Mouse (Mus musculus): ENCODE results near the gene Maged1.
A peak's percentile ranks its signal among the peaks of the same experiment; 100 is the strongest.
"Not testable (repeated sequence)": the region's sequence is repeated elsewhere in the genome, so short reads cannot be mapped to it uniquely, and the experiment has no call there.

Gene Maged1

GRCm38 (mm10) chrX:94541918-94542355, at the start of gene Maged1:
Maged1 (minus strand) TSS chrX:94542143.
- DNase-seq, result peak; percentile 91

- DNase-seq, result no peak
Measured at GRCm38 (mm10) chrX:94580251-94580650, 38.3 kb upstream of the Maged1 start.

DNA sequence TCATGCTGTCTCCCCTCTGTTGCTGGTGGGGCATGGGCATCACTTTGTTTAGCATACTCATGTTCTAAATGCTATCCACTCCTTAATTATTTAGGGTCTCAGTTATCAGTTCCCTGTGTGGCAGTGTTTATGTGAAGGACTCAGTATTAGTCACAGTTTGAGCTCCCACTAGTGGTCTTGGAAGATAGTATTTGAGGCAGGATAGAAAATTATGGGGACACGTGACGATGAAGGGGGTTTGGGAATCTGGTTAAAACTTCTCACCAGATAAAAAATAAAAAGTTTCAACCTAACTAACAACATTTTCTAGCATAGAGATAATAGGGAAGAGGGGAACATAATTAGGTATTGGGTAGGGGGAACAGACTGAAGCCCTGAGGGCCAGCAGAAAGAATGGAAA, 22.8 kb upstream of the Maged1 start:
- no peak for DNase-seq

GRCm38 (mm10) chrX:94562392-94562791, 20.4 kb upstream of the Maged1 start:
- no peak for DNase-seq

DNA sequence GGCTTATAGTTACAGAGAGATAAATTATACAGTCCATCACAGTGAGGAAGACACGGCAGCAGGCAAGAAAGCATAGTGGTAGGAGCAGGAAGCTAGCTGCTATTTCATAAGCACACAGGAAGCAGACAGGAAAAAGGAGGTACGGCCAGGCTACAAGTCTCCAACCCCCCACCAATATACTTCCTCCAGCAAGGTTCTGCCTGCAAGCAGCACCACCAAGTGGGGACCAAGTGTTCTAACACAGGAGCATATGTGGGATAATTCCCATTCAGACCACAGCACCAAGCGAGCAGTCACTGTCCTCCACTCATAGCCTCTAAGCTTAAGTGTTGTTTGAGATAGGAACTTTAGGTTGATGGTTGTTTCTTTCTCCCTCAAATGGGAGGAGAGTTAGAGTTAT, 6.3 kb upstream of the Maged1 start:
- DNase-seq, result no peak

GRCm38 (mm10) chrX:94545941-94546340, 4.0 kb upstream of the Maged1 start:
- DNase-seq, result no peak

GRCm38 (mm10) chrX:94544923-94545322, 3.0 kb upstream of the Maged1 start:
- DNase-seq, result peak in 1 of 2 experiments; percentile 14

GRCm38 (mm10) chrX:94542536-94542935, 593 bp upstream of the Maged1 start:
- peak; percentile 8 to 35 for DNase-seq

DNA sequence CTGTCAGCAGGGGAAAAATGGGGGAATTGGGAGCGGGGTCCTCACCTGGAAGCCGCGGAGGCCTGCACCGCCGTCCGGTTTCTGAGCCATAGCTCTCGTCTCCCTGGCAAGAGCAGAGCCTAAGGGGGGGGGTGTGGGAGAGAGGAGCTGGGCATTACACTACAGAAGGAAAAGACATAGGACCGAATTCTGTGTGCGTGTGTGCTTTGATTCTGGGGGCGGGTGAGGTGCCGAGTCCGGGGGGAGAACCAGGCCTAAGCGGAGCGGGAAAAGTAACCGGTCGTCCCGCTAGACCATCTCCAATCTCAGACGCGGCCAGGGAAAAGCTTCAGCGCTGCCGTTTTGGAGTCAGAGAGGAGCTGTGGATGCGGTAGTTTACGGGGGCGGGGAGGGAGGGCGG, 737 bp downstream of the Maged1 start:
- peak; percentile 21 to 24 for DNase-seq

- peak; percentile 54 to 57 for DNase-seq
Measured at GRCm38 (mm10) chrX:94540341-94541201, 1.4 kb downstream of the Maged1 start.

DNA sequence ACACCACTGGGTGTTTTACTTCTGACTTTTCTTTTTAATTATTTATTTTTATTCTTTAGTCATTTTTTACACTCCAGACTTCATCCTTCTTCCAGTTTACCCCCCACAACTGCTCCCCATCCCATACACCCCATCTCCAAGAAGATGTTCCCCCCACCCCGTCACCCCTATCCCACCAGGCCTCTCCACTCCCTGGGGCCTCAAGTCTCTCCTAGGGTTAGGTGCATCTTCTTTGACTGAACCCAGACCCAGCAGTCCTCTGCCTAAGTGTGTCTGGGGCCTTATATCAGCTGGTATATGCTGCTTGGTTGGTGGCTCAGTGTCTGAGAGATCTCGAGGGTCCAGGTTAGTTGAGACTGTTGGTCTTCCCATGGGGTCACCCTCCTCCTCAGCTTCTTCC, 7.6 kb downstream of the Maged1 start:
- no peak for DNase-seq

DNA sequence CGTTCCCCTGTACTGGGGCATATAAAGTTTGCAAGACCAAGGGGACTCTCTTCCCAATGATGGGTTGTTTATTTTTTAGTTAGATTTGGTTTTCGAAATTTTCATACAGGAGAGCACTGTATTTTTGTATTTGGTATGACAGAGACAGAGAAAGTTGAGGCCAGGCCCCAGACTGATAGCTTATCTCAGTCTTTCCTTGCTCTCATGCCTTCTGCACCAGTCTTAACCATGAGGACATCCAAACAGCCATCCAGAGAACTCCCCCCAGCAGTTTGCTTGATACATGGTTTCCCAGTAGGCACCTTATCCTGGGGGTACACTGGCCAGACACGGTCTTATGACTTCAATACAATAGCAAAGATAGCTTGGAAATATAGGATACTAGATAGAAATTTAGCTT, 11.6 kb downstream of the Maged1 start:
- DNase-seq, result no peak

- DNase-seq, result no peak
Measured at GRCm38 (mm10) chrX:94522166-94522565, 19.8 kb downstream of the Maged1 start.

DNA sequence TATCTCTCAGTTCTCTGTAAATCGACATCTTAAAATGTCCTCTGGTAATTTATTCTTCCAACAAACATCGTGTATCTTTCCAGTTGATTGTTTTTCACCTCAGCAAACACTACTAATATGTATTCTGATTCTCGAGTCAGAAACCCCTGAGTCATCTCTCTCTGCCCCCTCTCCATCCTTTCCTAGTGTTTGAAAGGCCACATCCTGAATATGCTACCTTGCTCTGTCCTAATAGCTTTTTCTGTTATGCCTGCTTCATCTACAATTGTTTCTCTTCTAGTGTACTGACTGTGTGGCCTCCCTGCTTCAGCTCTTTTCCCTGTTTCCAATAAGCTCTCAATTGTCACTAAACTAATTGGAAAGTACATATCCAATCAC, 33.5 kb downstream of the Maged1 start:
- DNase-seq, result no peak

DNA sequence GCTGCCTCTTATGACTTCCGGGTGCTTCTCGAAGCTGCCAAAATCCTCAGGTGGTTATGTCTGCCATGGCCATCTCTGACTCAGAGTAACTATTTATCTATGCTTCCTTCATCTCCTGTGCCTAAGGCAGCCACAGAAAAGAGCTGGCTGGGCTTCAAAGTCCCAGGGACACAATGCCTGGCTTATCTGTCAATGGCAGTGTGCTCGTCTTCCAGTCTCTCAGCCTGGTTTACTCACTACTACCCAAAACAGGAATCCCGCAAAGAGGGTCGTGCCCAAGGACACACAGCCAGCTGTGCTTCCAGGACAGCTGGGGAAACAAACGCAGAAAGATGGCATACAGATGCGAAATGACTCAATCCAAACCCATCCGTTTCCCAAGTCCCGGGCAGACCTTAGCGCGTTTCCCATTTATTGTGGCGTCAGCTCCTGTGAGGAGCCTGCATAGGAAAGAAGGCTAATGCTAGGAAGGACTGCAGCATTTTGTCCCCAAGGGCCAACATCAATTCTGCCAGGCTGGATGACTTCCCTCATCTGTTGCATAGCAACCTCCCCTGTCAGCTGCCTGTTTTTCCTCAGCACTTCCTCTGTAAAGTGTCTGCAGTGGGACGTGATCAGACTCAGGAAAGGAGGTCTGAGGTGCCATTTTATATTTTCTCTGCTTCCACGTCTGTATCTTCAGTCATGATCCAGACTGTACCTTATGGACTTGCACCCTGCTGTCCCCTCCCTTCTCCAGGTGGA, 34.1 kb downstream of the Maged1 start:
- DNase-seq, result not testable (repeated sequence)

GRCm38 (mm10) chrX:94486001-94486792, 55.7 kb downstream of the Maged1 start:
- DNase-seq, result no peak
